Mouse (Mus musculus) heart, postnatal 0 days (tissue): ENCODE data around the gene Rnf186.

Experiments
- CTCF ChIP-seq: IDR thresholded peaks from 2 replicates; pipeline ENCODE4 v1.5.1; 2016; ENCODE audit warnings: antibody characterized with exemption, control low read depth, low read depth
- EP300 ChIP-seq: IDR thresholded peaks from 2 replicates; pipeline ENCODE4 v1.6.1; 2016; ENCODE audit warnings: antibody characterized with exemption, low read depth

DNA sequence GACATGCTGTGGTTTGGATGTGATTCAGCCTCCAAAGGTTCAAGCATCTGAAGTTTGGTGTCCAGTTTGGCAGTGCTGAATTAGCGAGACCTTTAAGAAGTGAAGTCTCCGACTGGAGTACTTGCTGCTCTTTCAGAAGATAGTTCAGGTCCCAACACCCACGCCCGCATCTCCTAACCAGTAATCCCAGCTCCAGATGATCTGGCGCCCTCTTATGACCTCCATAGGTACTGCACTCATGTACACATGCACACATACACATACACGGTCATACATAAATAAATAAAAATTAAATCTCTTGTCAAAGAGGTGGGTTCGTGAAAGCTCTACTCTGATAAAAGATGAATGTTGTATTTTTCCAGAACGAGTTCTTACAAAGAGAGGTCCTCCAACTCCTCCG, 49.6 kb upstream of the Rnf186 start:
- TF ChIP-seq EP300 = no peak
- no peak for TF ChIP-seq CTCF
